Mouse (Mus musculus): ENCODE measurements around the gene Hoxb6. TPM values are rescaled to one million over a fixed set of nuclear protein-coding genes. Genes with fewer than 3 reads are reported as not detected.
A peak's percentile ranks its signal among the peaks of the same experiment; 100 is the strongest.

Gene Hoxb6
- total RNA-seq, 4 experiments from 2014 or later: not detected

- DNase-seq (ENCODE audit: low spot score): no peak
Observed at GRCm38 (mm10) chr11:96316696-96317607, 24.7 kb downstream of the Hoxb6 start.

- DNase-seq (ENCODE audit: low spot score): no peak
Observed at GRCm38 (mm10) chr11:96317608-96318367, 25.5 kb downstream of the Hoxb6 start, which contains the start of gene Hoxb4. Gene Hoxb4 (plus strand): TSS chr11:96318267.

GRCm38 (mm10) chr11:96318368-96319070, 26.2 kb downstream of the Hoxb6 start:
- DNase-seq (ENCODE audit: low spot score): peak; percentile 67

GRCm38 (mm10) chr11:96319071-96319902, 27.0 kb downstream of the Hoxb6 start:
- no peak for DNase-seq (ENCODE audit: low spot score)

GRCm38 (mm10) chr11:96319910-96320309, 27.6 kb downstream of the Hoxb6 start:
- DNase-seq (ENCODE audit: low spot score): no peak

GRCm38 (mm10) chr11:96320688-96321087, 28.4 kb downstream of the Hoxb6 start:
- no peak for DNase-seq (ENCODE audit: low spot score)

- no peak for DNase-seq (ENCODE audit: low spot score)
Observed at GRCm38 (mm10) chr11:96321846-96322245, 29.6 kb downstream of the Hoxb6 start.

GRCm38 (mm10) chr11:96322738-96323137, 30.5 kb downstream of the Hoxb6 start:
- DNase-seq (ENCODE audit: low spot score): no peak

- no peak for DNase-seq (ENCODE audit: low spot score)
Observed at GRCm38 (mm10) chr11:96323154-96323553, 30.9 kb downstream of the Hoxb6 start, which contains the start of gene Hoxb3. Gene Hoxb3 (plus strand): TSS chr11:96323326.

- no peak for DNase-seq (ENCODE audit: low spot score)
Observed at GRCm38 (mm10) chr11:96324125-96324524, 31.8 kb downstream of the Hoxb6 start.

GRCm38 (mm10) chr11:96324965-96325364, 32.7 kb downstream of the Hoxb6 start:
- DNase-seq (ENCODE audit: low spot score): no peak

- no peak for DNase-seq (ENCODE audit: low spot score)
Observed at GRCm38 (mm10) chr11:96325747-96326212, 33.5 kb downstream of the Hoxb6 start.

- DNase-seq (ENCODE audit: low spot score): no peak
Observed at GRCm38 (mm10) chr11:96326705-96327104, 34.4 kb downstream of the Hoxb6 start.

- no peak for DNase-seq (ENCODE audit: low spot score)
Observed at GRCm38 (mm10) chr11:96327122-96327521, 34.8 kb downstream of the Hoxb6 start.

GRCm38 (mm10) chr11:96327750-96328149, 35.5 kb downstream of the Hoxb6 start:
- no peak for DNase-seq (ENCODE audit: low spot score)

- no peak for DNase-seq (ENCODE audit: low spot score)
Observed at GRCm38 (mm10) chr11:96328605-96329004, 36.3 kb downstream of the Hoxb6 start.

GRCm38 (mm10) chr11:96332105-96332504, 39.8 kb downstream of the Hoxb6 start:
- DNase-seq (ENCODE audit: low spot score): no peak

GRCm38 (mm10) chr11:96332618-96333032, 40.3 kb downstream of the Hoxb6 start:
- DNase-seq (ENCODE audit: low spot score): no peak

- no peak for DNase-seq (ENCODE audit: low spot score)
Observed at GRCm38 (mm10) chr11:96333241-96334001, 41.1 kb downstream of the Hoxb6 start.

- no peak for DNase-seq (ENCODE audit: low spot score)
Observed at GRCm38 (mm10) chr11:96334002-96334364, 41.7 kb downstream of the Hoxb6 start.

All from heart, adult 8-10 months (tissue).